Mouse (Mus musculus) T-cell, adult 2 months (primary cell): ENCODE data around the gene Slc27a2.
A peak's percentile ranks its signal among the peaks of the same experiment; 100 is the strongest.

ENCODE experiments used
- DNase-seq: peaks from one replicate; pipeline ENCODE4 v3.0.0; 2022; ENCODE audit warnings: low spot score

Gene Slc27a2

GRCm38 (mm10) chr2:126553291-126553639, 1.1 kb downstream of the Slc27a2 start:
- no peak for DNase-seq

GRCm38 (mm10) chr2:126555533-126555932, 3.3 kb downstream of the Slc27a2 start:
- no peak for DNase-seq

- DNase-seq: no peak
Observed at GRCm38 (mm10) chr2:126560094-126560493, 7.9 kb downstream of the Slc27a2 start.

- DNase-seq: no peak
Observed at GRCm38 (mm10) chr2:126563411-126564105, 11.4 kb downstream of the Slc27a2 start.

GRCm38 (mm10) chr2:126572163-126572562, 20.0 kb downstream of the Slc27a2 start:
- DNase-seq: no peak

- DNase-seq: no peak
Observed at GRCm38 (mm10) chr2:126572747-126573146, 20.5 kb downstream of the Slc27a2 start.

- no peak for DNase-seq
Observed at GRCm38 (mm10) chr2:126575391-126576176, 23.4 kb downstream of the Slc27a2 start.

- DNase-seq: no peak
Observed at GRCm38 (mm10) chr2:126577362-126577761, 25.2 kb downstream of the Slc27a2 start.

- no peak for DNase-seq
Observed at GRCm38 (mm10) chr2:126579282-126579681, 27.1 kb downstream of the Slc27a2 start.

GRCm38 (mm10) chr2:126583960-126584359, 31.8 kb downstream of the Slc27a2 start:
- DNase-seq: no peak

GRCm38 (mm10) chr2:126584621-126585369, 32.6 kb downstream of the Slc27a2 start:
- no peak for DNase-seq

GRCm38 (mm10) chr2:126587468-126587867, 35.3 kb downstream of the Slc27a2 start:
- no peak for DNase-seq

- DNase-seq: no peak
Observed at GRCm38 (mm10) chr2:126591304-126591703, 39.1 kb downstream of the Slc27a2 start.

GRCm38 (mm10) chr2:126593831-126594610, 41.8 kb downstream of the Slc27a2 start:
- DNase-seq: peak; percentile 78

GRCm38 (mm10) chr2:126596347-126597072, 44.3 kb downstream of the Slc27a2 start:
- no peak for DNase-seq

- DNase-seq: peak; percentile 66
Observed at GRCm38 (mm10) chr2:126597279-126598241, 45.4 kb downstream of the Slc27a2 start.

GRCm38 (mm10) chr2:126598359-126598758, 46.2 kb downstream of the Slc27a2 start:
- no peak for DNase-seq

- peak; percentile 37 for DNase-seq
Observed at GRCm38 (mm10) chr2:126599005-126599404, 46.8 kb downstream of the Slc27a2 start.

- DNase-seq: no peak
Observed at GRCm38 (mm10) chr2:126600533-126600932, 48.3 kb downstream of the Slc27a2 start.
